In the genomic region with DNA sequence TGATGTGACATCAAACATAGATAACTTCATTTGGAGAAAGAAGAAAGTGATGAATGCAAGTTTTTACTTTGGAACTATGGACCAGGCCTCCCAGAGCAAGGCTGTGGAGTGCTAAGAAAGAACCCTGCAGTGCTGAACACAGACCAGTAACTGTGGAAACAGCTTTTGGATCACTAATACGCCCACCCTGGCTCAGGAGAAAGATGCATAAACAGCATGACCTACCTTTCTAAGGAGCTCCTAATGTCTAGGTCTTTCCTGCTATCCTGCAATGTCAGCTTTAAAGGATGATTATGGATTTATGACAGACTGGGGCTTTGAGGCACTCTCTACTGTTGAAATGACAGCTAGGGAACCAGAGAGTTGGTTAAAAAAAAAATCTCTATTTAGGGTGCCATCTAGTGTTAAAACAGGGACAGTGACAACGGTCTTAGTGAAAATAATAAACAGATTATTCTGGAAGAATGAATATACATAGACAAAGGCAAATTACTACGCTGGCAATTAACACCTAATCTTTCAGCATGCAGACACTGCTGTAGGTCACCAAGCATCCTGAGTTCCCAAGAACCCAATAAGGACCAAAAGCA, we compare ENCODE assay signal across 10 mouse cellular contexts. TPM values are rescaled to one million over a fixed set of nuclear protein-coding genes. Genes with fewer than 3 reads are reported as not detected.
A peak's percentile ranks its signal among the peaks of the same experiment; 100 is the strongest.
DNase-seq lines count a peak whose midpoint lies in the region; ATAC-seq and TF ChIP-seq lines count a peak whose summit lies in the region.
"Had no signal": no experiment of that assay in that cellular context is flagged by ENCODE, and none has a peak within 500 bp of the region (broad histone marks: within the 10 kb centered on the region; RNA-seq: fewer than 3 reads in every experiment).

No protein-coding gene starts in this region.

- no peak overlapping the region for H3K4me3 ChIP-seq in hindbrain, postnatal 0 days (ENCODE audit: low read length)
- no peak overlapping the region for H3K4me3 ChIP-seq in hindbrain, embryonic 12.5 days
- H3K4me3 ChIP-seq in ES-E14 (ENCODE audit: insufficient read depth in 1 of 2, low read depth in 1 of 2, low read length in 2 of 2, poor library complexity in 1 of 2, severe bottlenecking in 1 of 2): no peak overlapping the region
- H3K4me3 ChIP-seq: limb, embryonic 15.5 days had no signal

- no peaks in the 10 kb centered on the region for H3K27me3 ChIP-seq in hindbrain, postnatal 0 days (ENCODE audit: insufficient read depth, low read length)
- no peaks in the 10 kb centered on the region for H3K27me3 ChIP-seq in hindbrain, embryonic 12.5 days
- H3K27me3 ChIP-seq: limb, embryonic 15.5 days had no signal

- no peaks in the 10 kb centered on the region for H3K36me3 ChIP-seq in hindbrain, postnatal 0 days (ENCODE audit: insufficient read depth, low read length)
- H3K36me3 ChIP-seq in hindbrain, embryonic 12.5 days: peaks cover 21% of the 10 kb centered on the region
- no peaks in the 10 kb centered on the region for H3K36me3 ChIP-seq in ES-E14 (ENCODE audit: control insufficient read depth, insufficient read depth, low read length, poor library complexity, severe bottlenecking)

- H3K4me2 ChIP-seq in hindbrain, postnatal 0 days (ENCODE audit: low read depth, low read length): no peak overlapping the region
- H3K4me2 ChIP-seq in hindbrain, embryonic 12.5 days (replicated peaks): no peak overlapping the region
- H3K4me2 ChIP-seq: limb, embryonic 15.5 days had no signal

- H3K9ac ChIP-seq in hindbrain, postnatal 0 days (replicated peaks; ENCODE audit: low read length): no peak overlapping the region
- H3K9ac ChIP-seq in hindbrain, embryonic 12.5 days: no peak overlapping the region
- no peak overlapping the region for H3K9ac ChIP-seq in ES-E14 (ENCODE audit: insufficient read depth, low read depth, low read length, poor library complexity, severe bottlenecking)
- H3K9ac ChIP-seq: limb, embryonic 15.5 days had no signal

- TF ChIP-seq CTCF in hindbrain, postnatal 0 days (IDR thresholded peaks at IDR 0.05; ENCODE audit: low read depth): peak; percentile 47

- in situ Hi-C loops in ES-E14 (cut with MboI; ENCODE audit: low sequenced_read_pairs in 2 of 2, unreplicated experiment in 2 of 2): no loop called here

- peak; percentile 61 for DNase-seq in hindbrain, postnatal 0 days (ENCODE audit: low spot score)
- peak; percentile 18 for DNase-seq in A20 (ENCODE audit: low read depth, low spot score)
- no peak for DNase-seq in ES-E14 (ENCODE audit: low read depth, low spot score)
- no peak for DNase-seq in natural killer cell, adult 2 months (ENCODE audit: low spot score in 2 of 2)
- DNase-seq in left cerebral cortex, postnatal 4 days: no peak
- DNase-seq: layer of hippocampus, adult 9-11 months; thymus, adult 2 months had no signal

- 54% methylated on average over 3 of the region's 3 CpGs for WGBS in hindbrain, postnatal 0 days
- WGBS in hindbrain, embryonic 12.5 days: 84% methylated on average over 3 of the region's 3 CpGs

- ATAC-seq in hindbrain, postnatal 0 days: no peak
- no peak for ATAC-seq in hindbrain, embryonic 12.5 days (ENCODE audit: low FRiP score)
- peak; percentile 40; the same call in 1 of the 2 replicates for ATAC-seq in megakaryocyte, adult 5-6 weeks (ENCODE audit: poor library complexity, severe bottlenecking)

- intact Hi-C loops in left cerebral cortex, postnatal 4 days (cut with DNase I): loop anchor here (10.0 kb wide), 1 partner anchor 147 kb away; the partner anchor contains the start of gene Naa30

- no peaks in the 10 kb centered on the region for H3K4me1 ChIP-seq in hindbrain, postnatal 0 days (ENCODE audit: insufficient read depth, low read length)
- H3K4me1 ChIP-seq in hindbrain, embryonic 12.5 days: no peaks in the 10 kb centered on the region
- no peaks in the 10 kb centered on the region for H3K4me1 ChIP-seq in ES-E14 (ENCODE audit: control insufficient read depth in 2 of 2, insufficient read depth in 2 of 2, low read length in 2 of 2, poor library complexity in 1 of 2)
- H3K4me1 ChIP-seq: limb, embryonic 15.5 days had no signal

- H3K9me3 ChIP-seq in hindbrain, postnatal 0 days (ENCODE audit: low read length): no peaks in the 10 kb centered on the region
- H3K9me3 ChIP-seq in hindbrain, embryonic 12.5 days (replicated peaks): no peaks in the 10 kb centered on the region
- no peaks in the 10 kb centered on the region for H3K9me3 ChIP-seq in ES-E14 (ENCODE audit: control insufficient read depth, insufficient read depth, low read depth, low read length)
- H3K9me3 ChIP-seq: limb, embryonic 15.5 days had no signal

- no peak overlapping the region for H3K27ac ChIP-seq in hindbrain, postnatal 0 days
- no peak overlapping the region for H3K27ac ChIP-seq in hindbrain, embryonic 12.5 days
- no peak overlapping the region for H3K27ac ChIP-seq in ES-E14 (ENCODE audit: insufficient read depth, low read depth, low read length, poor library complexity, severe bottlenecking)
- H3K27ac ChIP-seq: limb, embryonic 15.5 days had no signal

TF ChIP-seq in ES-E14, 5 proteins besides CTCF, POLR2A, EP300 and RAD21:
- TF ChIP-seq HCFC1 (IDR thresholded peaks at IDR 0.05; ENCODE audit: borderline replicate concordance, insufficient read depth, low read length): no peak
- TF ChIP-seq ZNF384 (IDR thresholded peaks at IDR 0.05; ENCODE audit: low read depth, low read length): 0 out of 2 replicates have a peak, but pooled peaks have one; percentile 64
- no peak for TF ChIP-seq MAFK (IDR thresholded peaks at IDR 0.05; ENCODE audit: insufficient read depth, low read depth, low read length)
- TF ChIP-seq ZC3H11A (IDR thresholded peaks at IDR 0.05; ENCODE audit: borderline replicate concordance, low read depth, low read length): 0 out of 2 replicates have a peak, but pooled peaks have one; percentile 12

RNA-seq across cellular contexts. Expression of gene Ap5m1, which starts 38.0 kb away (rescaled TPM):
- 18.9 and 20.5 TPM in 2 replicates for total RNA-seq in hindbrain, postnatal 0 days (2014; rRNA removed)
- polyA plus RNA-seq in hindbrain, postnatal 0 days (2015; fragmentation: Nextera tagmentation; extraction: Ambion mirVana): 15.8 and 17.2 TPM in 2 replicates
- polyA plus RNA-seq in hindbrain, embryonic 12.5 days (2016; fragmentation: Nextera tagmentation; extraction: Ambion mirVana): 31.1 and 32.8 TPM in 2 replicates
- total RNA-seq in ES-E14 (2012; rRNA removed): 11.2 and 20.4 TPM in 2 replicates
- total RNA-seq in megakaryocyte, adult 5-6 weeks (2015): 41.4 and 43.4 TPM in 2 replicates
- 26.5 and 28.9 TPM in 2 replicates for total RNA-seq in megakaryocyte, adult 5-6 weeks (2017)
- total RNA-seq in left cerebral cortex, postnatal 4 days (2021): 10 to 100 TPM; 16.0 to 18.5 TPM

RNA-seq across cellular contexts. Expression of gene Exoc5, which starts 38.6 kb away (rescaled TPM):
- 59.8 and 64.7 TPM in 2 replicates for total RNA-seq in hindbrain, postnatal 0 days (2014; rRNA removed)
- polyA plus RNA-seq in hindbrain, postnatal 0 days (2015; fragmentation: Nextera tagmentation; extraction: Ambion mirVana): 43.3 and 46.4 TPM in 2 replicates
- 87.3 and 101 TPM in 2 replicates for polyA plus RNA-seq in hindbrain, embryonic 12.5 days (2016; fragmentation: Nextera tagmentation; extraction: Ambion mirVana)
- 20.0 and 21.2 TPM in 2 replicates for total RNA-seq in ES-E14 (2012; rRNA removed)
- 38.2 and 49.1 TPM in 2 replicates for total RNA-seq in megakaryocyte, adult 5-6 weeks (2015)
- 101 and 103 TPM in 2 replicates for total RNA-seq in megakaryocyte, adult 5-6 weeks (2017)
- total RNA-seq in left cerebral cortex, postnatal 4 days (2021): 10 to 100 TPM; 81.1 to 88.8 TPM

Comparison
In these comparisons a context has a peak if more than half of its experiments do, and no peak if none do; other contexts are left out.
1. DNase-seq: peak in hindbrain, postnatal 0 days (single experiment) and A20 (single experiment); none in ES-E14 (single experiment), natural killer cell, adult 2 months (0 of 2) and left cerebral cortex, postnatal 4 days (single experiment).